Mouse (Mus musculus) liver, embryonic 14.5 days (tissue): ENCODE measurements at regions not wholly inside any gene's neighbourhood (a gene's known extent, or its start where the extent isn't known, plus 50 kb on each side); places are given as distances from the start of the nearest gene placed in this dataset.

Source experiments
- ATAC-seq: fragments of 200-750 bp; cut with Nextera tagmentation; 2 replicates; pipeline ENCODE4 v1.8.0; 2017; ENCODE audit warnings: moderate number of reproducible peaks, mild to moderate bottlenecking, moderate library complexity; ENCODE audit not compliant: insufficient read depth
- DNase-seq, 3 experiments: peaks; one replicate each; pipeline ENCODE4 v3.0.0-alpha.2; 2012 to 2013; ENCODE audit warnings: low read depth in 3 of 3, low spot score in 3 of 3
- H3K27ac ChIP-seq: fragments of 300-500 bp; sonication (generic); 2 replicates; pipeline ENCODE4 v1.5.1; 2014; ENCODE audit warnings: moderate library complexity, mild to moderate bottlenecking, control low read depth, inconsistent platforms
- H3K27me3 ChIP-seq: fragments of 300-500 bp; sonication (generic); 2 replicates; pipeline ENCODE4 v1.6.1; 2014; ENCODE audit warnings: mild to moderate bottlenecking, low read length, moderate library complexity; ENCODE audit not compliant: control insufficient read depth, insufficient read depth
- H3K36me3 ChIP-seq: fragments of 300-500 bp; sonication (generic); replicated peaks from 2 replicates; pipeline ENCODE4 v1.6.1; 2014; ENCODE audit warnings: low read depth; ENCODE audit not compliant: control insufficient read depth, insufficient read depth
- H3K4me1 ChIP-seq, 2 experiments: fragments of 200-500 bp in 1 of 2; fragments of 300-500 bp in 1 of 2; sonication (generic) in 1 of 2; replicated peaks; 2 replicates each; pipeline ENCODE4 v1.6.1; 2012 to 2014; ENCODE audit warnings: antibody characterized with exemption in 1 of 2, inconsistent platforms in 1 of 2, low read length in 1 of 2; ENCODE audit not compliant: control insufficient read depth in 2 of 2, insufficient read depth in 2 of 2
- H3K4me2 ChIP-seq: fragments of 300-500 bp; sonication (generic); 2 replicates; pipeline ENCODE4 v1.6.1; 2014; ENCODE audit warnings: low read depth, mild to moderate bottlenecking, control low read depth, moderate library complexity
- H3K4me3 ChIP-seq, 2 experiments: fragments of 200-500 bp in 1 of 2; fragments of 300-500 bp in 1 of 2; sonication (generic) in 1 of 2; 2 replicates each; pipeline ENCODE4 v1.5.1; 2012 to 2014; ENCODE audit warnings: low read depth in 2 of 2, low read length in 2 of 2, mild to moderate bottlenecking in 2 of 2, control low read depth in 1 of 2, inconsistent platforms in 1 of 2, moderate library complexity in 1 of 2; ENCODE audit not compliant: insufficient read depth in 1 of 2
- H3K9ac ChIP-seq: fragments of 300-500 bp; sonication (generic); replicated peaks from 2 replicates; pipeline ENCODE4 v1.6.1; 2014; ENCODE audit warnings: mild to moderate bottlenecking, control low read depth, moderate library complexity
- H3K9me3 ChIP-seq: fragments of 300-500 bp; sonication (generic); 2 replicates; pipeline ENCODE4 v1.6.1; 2016; ENCODE audit warnings: low read length, mixed read lengths; ENCODE audit not compliant: control insufficient read depth
- CTCF ChIP-seq: IDR thresholded peaks from 2 replicates; pipeline ENCODE4 v1.5.1; 2016; ENCODE audit warnings: antibody characterized with exemption, low read depth, control low read depth
- EP300 ChIP-seq: IDR thresholded peaks from 2 replicates; pipeline ENCODE4 v1.6.1; 2016; ENCODE audit warnings: antibody characterized with exemption, low read depth
- WGBS: fragments of 180-500 bp; shearing (Covaris S2); extraction: QIAGEN DNeasy Blood & Tissue Kit; methylation state at CpG from one replicate; pipeline ENCODE4 v1.1.7; 2014; ENCODE audit not compliant: insufficient replicate concordance; 5-methylcytosine and 5-hydroxymethylcytosine counted together

DNA sequence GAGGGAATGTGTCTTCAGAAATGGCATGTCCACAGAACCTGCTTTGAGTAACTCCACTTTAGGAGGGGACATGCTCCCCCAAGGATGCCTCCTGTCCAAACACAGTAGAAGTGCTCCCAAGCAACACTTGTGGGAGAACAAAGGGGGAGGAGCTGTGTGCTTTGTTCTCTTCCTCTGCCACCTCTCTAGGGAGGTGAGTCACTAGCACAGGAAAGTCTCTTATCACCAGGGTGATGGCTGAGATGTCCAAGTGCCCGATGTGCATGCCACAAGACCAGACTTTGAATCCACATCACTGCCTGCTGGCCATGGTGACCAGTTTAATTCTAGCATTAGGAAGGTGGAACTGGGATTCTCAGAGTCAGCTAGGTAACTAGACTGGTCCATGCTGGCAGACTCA lies 214.1 kb downstream of the Uaca start:
- H3K36me3 ChIP-seq, result no peaks in the 10 kb centered on the region
- 20% methylated on average over 1 of the region's 1 CpGs for WGBS
- no peak for ATAC-seq
- no peak overlapping the region for H3K4me3 ChIP-seq
- H3K4me1 ChIP-seq, result no peaks in the 10 kb centered on the region
- H3K27ac ChIP-seq, result no peak overlapping the region
- H3K4me2 ChIP-seq, result no peak overlapping the region
- TF ChIP-seq EP300 (no peak), CTCF (no peak)
- no peak overlapping the region for H3K9ac ChIP-seq
- H3K9me3 ChIP-seq, result no peaks in the 10 kb centered on the region
- no peak for DNase-seq
- H3K27me3 ChIP-seq, result no peaks in the 10 kb centered on the region

DNA sequence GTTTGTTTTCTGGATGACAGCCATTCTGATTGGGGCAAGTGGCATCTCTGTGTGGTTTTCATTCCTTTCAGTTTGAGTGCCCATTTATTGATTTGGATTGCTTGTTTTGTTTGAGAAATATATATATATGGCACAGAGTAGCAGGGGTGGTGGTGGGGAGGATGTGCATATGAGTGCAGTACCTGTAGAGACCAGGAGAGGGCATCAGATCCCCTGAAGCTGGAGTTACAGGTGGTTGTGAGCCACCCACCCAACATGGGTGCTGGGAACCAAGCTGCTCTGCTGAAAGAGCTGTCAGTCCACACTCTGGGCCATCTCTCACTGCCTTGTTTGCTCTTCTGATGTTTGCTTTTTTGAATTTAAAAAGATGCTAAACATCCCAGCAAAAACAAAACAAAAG lies 216.7 kb downstream of the Uaca start:
- H3K4me2 ChIP-seq, result no peak overlapping the region
- no peaks in the 10 kb centered on the region for H3K36me3 ChIP-seq
- no peaks in the 10 kb centered on the region for H3K9me3 ChIP-seq
- H3K27ac ChIP-seq, result no peak overlapping the region
- H3K4me1 ChIP-seq, result no peaks in the 10 kb centered on the region
- no peaks in the 10 kb centered on the region for H3K27me3 ChIP-seq
- TF ChIP-seq CTCF, result peak; percentile 66
- TF ChIP-seq EP300, result no peak
- no peak for DNase-seq
- H3K9ac ChIP-seq, result no peak overlapping the region
- no peak overlapping the region for H3K4me3 ChIP-seq
- no peak for ATAC-seq

- 14% methylated on average over 19 of the region's 19 CpGs for WGBS
- H3K27ac ChIP-seq, result no peak overlapping the region
- ATAC-seq (no peak), DNase-seq (peak in 1 of 3 experiments; percentile 50)
- H3K36me3 ChIP-seq, result no peaks in the 10 kb centered on the region
- no peak overlapping the region for H3K4me2 ChIP-seq
- no peak overlapping the region for H3K9ac ChIP-seq
- H3K27me3 ChIP-seq, result no peaks in the 10 kb centered on the region
- no peak overlapping the region for H3K4me3 ChIP-seq
- no peak for TF ChIP-seq EP300
- peak; percentile 37 for TF ChIP-seq CTCF
- no peaks in the 10 kb centered on the region for H3K9me3 ChIP-seq
- no peaks in the 10 kb centered on the region for H3K4me1 ChIP-seq
Measured at GRCm38 (mm10) chr9:61012771-61013540, 218.6 kb downstream of the Uaca start.

- 58% methylated on average over 8 of the region's 8 CpGs for WGBS
- DNase-seq, result no peak
Measured at GRCm38 (mm10) chr9:61014151-61014550, 219.8 kb downstream of the Uaca start.

DNA sequence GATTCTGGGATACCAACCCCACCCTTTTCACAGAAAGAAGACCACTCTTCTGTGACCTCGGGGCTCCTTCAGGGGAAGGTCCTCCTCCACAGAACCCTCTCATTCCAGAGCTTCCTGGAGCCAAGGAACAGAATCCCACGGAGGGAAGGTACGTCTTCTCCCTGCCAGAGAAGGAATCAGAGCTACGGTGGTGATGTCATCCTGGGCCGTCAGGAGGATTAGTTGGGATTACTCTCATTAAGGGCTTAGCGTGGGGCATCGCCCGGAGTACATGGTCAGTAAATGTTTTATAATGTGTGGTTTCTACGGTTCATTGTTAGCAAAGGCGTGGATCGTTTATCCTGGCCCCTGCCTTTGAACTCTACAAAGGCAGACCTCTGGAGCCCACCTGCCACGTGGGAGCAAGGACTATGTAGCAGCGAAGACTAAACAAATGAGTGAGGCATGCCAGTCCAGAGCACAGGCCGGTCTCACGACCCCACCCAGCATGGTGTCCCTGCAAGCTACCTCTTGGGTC lies 221.1 kb downstream of the Uaca start:
- 57% methylated on average over 15 of the region's 15 CpGs for WGBS
- no peak for DNase-seq
- H3K36me3 ChIP-seq, result no peaks in the 10 kb centered on the region
- no peak overlapping the region for H3K4me3 ChIP-seq
- no peak overlapping the region for H3K9ac ChIP-seq
- ATAC-seq, result no peak
- H3K9me3 ChIP-seq, result no peaks in the 10 kb centered on the region
- TF ChIP-seq CTCF (no peak), EP300 (no peak)
- no peak overlapping the region for H3K27ac ChIP-seq
- no peaks in the 10 kb centered on the region for H3K27me3 ChIP-seq
- no peaks in the 10 kb centered on the region for H3K4me1 ChIP-seq
- no peak overlapping the region for H3K4me2 ChIP-seq

More at GRCm38 (mm10) chr9:61014151-61014550, 219.8 kb downstream of the Uaca start:
- no peak overlapping the region for H3K27ac ChIP-seq
- H3K27me3 ChIP-seq, result no peaks in the 10 kb centered on the region
- no peak for ATAC-seq
- no peaks in the 10 kb centered on the region for H3K4me1 ChIP-seq
- no peak overlapping the region for H3K9ac ChIP-seq
- H3K4me2 ChIP-seq, result no peak overlapping the region
- H3K4me3 ChIP-seq, result no peak overlapping the region
- no peaks in the 10 kb centered on the region for H3K36me3 ChIP-seq
- no peak for TF ChIP-seq CTCF
- H3K9me3 ChIP-seq, result no peaks in the 10 kb centered on the region
